Mouse (Mus musculus): ENCODE results near the gene Fig4.
A peak's percentile ranks its signal among the peaks of the same experiment; 100 is the strongest.

The Fig4 gene

GRCm38 (mm10) chr10:41214083-41214482 is 89.0 kb downstream of the Fig4 start:
- DNase-seq (ENCODE audit: low spot score in 2 of 2) = no peak

- DNase-seq (ENCODE audit: low spot score in 2 of 2) = no peak
Observed at GRCm38 (mm10) chr10:41209538-41209937, 93.5 kb downstream of the Fig4 start.

GRCm38 (mm10) chr10:41208860-41209377 is 94.1 kb downstream of the Fig4 start:
- peak in 1 of 2 experiments; percentile 57 for DNase-seq (ENCODE audit: low spot score in 2 of 2)

- DNase-seq (ENCODE audit: low spot score in 2 of 2) = no peak
Observed at GRCm38 (mm10) chr10:41205647-41206046, 97.4 kb downstream of the Fig4 start.

- DNase-seq (ENCODE audit: low spot score in 2 of 2) = peak; percentile 87 to 89
Observed at GRCm38 (mm10) chr10:41204637-41205315, 98.3 kb downstream of the Fig4 start.

GRCm38 (mm10) chr10:41204191-41204590 is 98.9 kb downstream of the Fig4 start:
- DNase-seq (ENCODE audit: low spot score in 2 of 2) = no peak

- DNase-seq (ENCODE audit: low spot score in 2 of 2) = no peak
Observed at GRCm38 (mm10) chr10:41198719-41199118, 104.3 kb downstream of the Fig4 start.

- DNase-seq (ENCODE audit: low spot score in 2 of 2) = no peak
Observed at GRCm38 (mm10) chr10:41197788-41198187, 105.3 kb downstream of the Fig4 start.

GRCm38 (mm10) chr10:41196295-41196694 is 106.8 kb downstream of the Fig4 start:
- DNase-seq (ENCODE audit: low spot score in 2 of 2) = no peak

- peak in 1 of 2 experiments; percentile 50 for DNase-seq (ENCODE audit: low spot score in 2 of 2)
Observed at GRCm38 (mm10) chr10:41189392-41189791, 113.7 kb downstream of the Fig4 start.

GRCm38 (mm10) chr10:41183975-41184374 is 119.1 kb downstream of the Fig4 start:
- no peak for DNase-seq (ENCODE audit: low spot score in 2 of 2)

GRCm38 (mm10) chr10:41182644-41183043 is 120.4 kb downstream of the Fig4 start:
- DNase-seq (ENCODE audit: low spot score in 2 of 2) = no peak

- no peak for DNase-seq (ENCODE audit: low spot score in 2 of 2)
Observed at GRCm38 (mm10) chr10:41166141-41166540, 136.9 kb downstream of the Fig4 start.

GRCm38 (mm10) chr10:41163108-41163507 is 140.0 kb downstream of the Fig4 start:
- no peak for DNase-seq (ENCODE audit: low spot score in 2 of 2)

- no peak for DNase-seq (ENCODE audit: low spot score in 2 of 2)
Observed at GRCm38 (mm10) chr10:41157296-41157695, 145.8 kb downstream of the Fig4 start.

- DNase-seq (ENCODE audit: low spot score in 2 of 2) = no peak
Observed at GRCm38 (mm10) chr10:41156693-41157092, 146.4 kb downstream of the Fig4 start.

- DNase-seq (ENCODE audit: low spot score in 2 of 2) = peak in 1 of 2 experiments; percentile 52
Observed at GRCm38 (mm10) chr10:41153229-41153750, 149.8 kb downstream of the Fig4 start.

GRCm38 (mm10) chr10:41151901-41152300 is 151.2 kb downstream of the Fig4 start:
- no peak for DNase-seq (ENCODE audit: low spot score in 2 of 2)

GRCm38 (mm10) chr10:41151441-41151840 is 151.6 kb downstream of the Fig4 start:
- DNase-seq (ENCODE audit: low spot score in 2 of 2) = peak; percentile 17 to 55

- DNase-seq (ENCODE audit: low spot score in 2 of 2) = peak in 1 of 2 experiments; percentile 52
Observed at GRCm38 (mm10) chr10:41151021-41151420, 152.0 kb downstream of the Fig4 start.

GRCm38 (mm10) chr10:41150496-41150895 is 152.6 kb downstream of the Fig4 start:
- DNase-seq (ENCODE audit: low spot score in 2 of 2) = peak in 1 of 2 experiments; percentile 20

GRCm38 (mm10) chr10:41149307-41149706 is 153.8 kb downstream of the Fig4 start:
- DNase-seq (ENCODE audit: low spot score in 2 of 2) = peak; percentile 38 to 43

- DNase-seq (ENCODE audit: low spot score in 2 of 2) = no peak
Observed at GRCm38 (mm10) chr10:41146141-41146540, 156.9 kb downstream of the Fig4 start.

Measured in spleen, postnatal 4 days (tissue).